Mouse (Mus musculus) embryonic fibroblast, embryonic 13.5 days (primary cell): ENCODE results near the gene Ntm.

Experiments used
- CTCF ChIP-seq: IDR thresholded peaks from 2 replicates; pipeline ENCODE4 v1.5.1; 2011; ENCODE audit warnings: mild to moderate bottlenecking, control low read depth, low read length, moderate library complexity, borderline replicate concordance; ENCODE audit not compliant: insufficient read depth
- POLR2A ChIP-seq: IDR thresholded peaks from 2 replicates; pipeline ENCODE4 v1.6.1; 2011; ENCODE audit warnings: low read depth, mild to moderate bottlenecking, control low read depth, low read length, moderate library complexity

- TF ChIP-seq POLR2A (no peak), CTCF (no peak)
These were observed 448.2 kb downstream of the Ntm start for GRCm38 (mm10) chr9:29514588-29515356.
